Mouse (Mus musculus) hindbrain, embryonic 11.5 days (tissue): ENCODE measurements at regions not wholly inside any gene's neighbourhood (a gene's known extent, or its start where the extent isn't known, plus 50 kb on each side); places are given as distances from the start of the nearest gene placed in this dataset.

Experiments
- ATAC-seq: fragments of 200-750 bp; cut with Nextera tagmentation; 2 replicates; pipeline ENCODE4 v1.8.0; 2017; ENCODE audit warnings: mild to moderate bottlenecking, moderate TSS enrichment, moderate library complexity; ENCODE audit not compliant: low FRiP score
- DNase-seq: peaks from one replicate; pipeline ENCODE4 v3.0.0-alpha.2; 2015; ENCODE audit warnings: low spot score
- H3K27ac ChIP-seq: fragments of 300-500 bp; sonication (generic); 2 replicates; pipeline ENCODE4 v1.5.1; 2014; ENCODE audit warnings: mild to moderate bottlenecking, low read depth, low read length
- H3K27me3 ChIP-seq: fragments of 300-500 bp; sonication (generic); 2 replicates; pipeline ENCODE4 v1.6.1; 2014; ENCODE audit warnings: mild to moderate bottlenecking, low read length, moderate library complexity, mixed read lengths; ENCODE audit not compliant: control insufficient read depth, insufficient read depth
- H3K36me3 ChIP-seq: fragments of 300-500 bp; sonication (generic); 2 replicates; pipeline ENCODE4 v1.6.1; 2014; ENCODE audit warnings: mild to moderate bottlenecking, low read length, moderate library complexity, mixed read lengths; ENCODE audit not compliant: control insufficient read depth, insufficient read depth
- H3K4me1 ChIP-seq: fragments of 300-500 bp; sonication (generic); replicated peaks from 2 replicates; pipeline ENCODE4 v1.6.1; 2014; ENCODE audit warnings: low read length, mixed read lengths; ENCODE audit not compliant: control insufficient read depth, insufficient read depth
- H3K4me2 ChIP-seq: fragments of 300-500 bp; sonication (generic); replicated peaks from 2 replicates; pipeline ENCODE4 v1.6.1; 2014; ENCODE audit warnings: mild to moderate bottlenecking, low read depth, low read length
- H3K4me3 ChIP-seq: fragments of 300-500 bp; sonication (generic); 2 replicates; pipeline ENCODE4 v1.5.1; 2014; ENCODE audit warnings: low read depth, low read length
- H3K9ac ChIP-seq: fragments of 300-500 bp; sonication (generic); 2 replicates; pipeline ENCODE4 v1.6.1; 2014; ENCODE audit warnings: low read depth, low read length
- H3K9me3 ChIP-seq: fragments of 300-500 bp; sonication (generic); 2 replicates; pipeline ENCODE4 v1.6.1; 2016; ENCODE audit warnings: low read length; ENCODE audit not compliant: control insufficient read depth
- WGBS: fragments of 180-500 bp; shearing (Covaris S2); extraction: QIAGEN DNeasy Blood & Tissue Kit; methylation state at CpG from one replicate; pipeline ENCODE4 v1.1.7; 2014; 5-methylcytosine and 5-hydroxymethylcytosine counted together

DNA sequence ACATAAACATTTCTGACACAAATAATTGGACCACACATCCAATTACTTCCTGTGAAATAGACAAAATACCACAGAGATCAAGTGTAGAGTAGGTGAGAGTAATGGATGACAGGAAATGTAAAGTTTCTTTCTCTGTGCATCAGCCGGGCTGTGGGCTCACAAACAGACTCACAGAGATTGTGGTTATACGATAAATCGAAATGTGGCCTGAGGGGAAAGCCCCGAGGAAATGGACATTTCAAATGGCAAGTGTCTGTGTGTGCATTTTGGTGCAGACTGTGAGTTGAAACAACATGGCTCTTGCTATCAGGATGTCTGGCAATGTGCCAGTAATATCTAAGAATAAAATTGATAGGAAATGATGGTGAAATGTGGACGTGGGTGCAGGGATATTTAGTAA, 234.8 kb upstream of the Meis1 start:
- ATAC-seq (no peak), DNase-seq (no peak)
- H3K9ac ChIP-seq: no peak overlapping the region
- H3K4me2 ChIP-seq: no peak overlapping the region
- WGBS: 81% methylated on average over 5 of the region's 5 CpGs
- no peaks in the 10 kb centered on the region for H3K9me3 ChIP-seq
- H3K4me1 ChIP-seq: no peaks in the 10 kb centered on the region
- H3K4me3 ChIP-seq: no peak overlapping the region
- no peaks in the 10 kb centered on the region for H3K27me3 ChIP-seq
- no peaks in the 10 kb centered on the region for H3K36me3 ChIP-seq
- no peak overlapping the region for H3K27ac ChIP-seq

DNA sequence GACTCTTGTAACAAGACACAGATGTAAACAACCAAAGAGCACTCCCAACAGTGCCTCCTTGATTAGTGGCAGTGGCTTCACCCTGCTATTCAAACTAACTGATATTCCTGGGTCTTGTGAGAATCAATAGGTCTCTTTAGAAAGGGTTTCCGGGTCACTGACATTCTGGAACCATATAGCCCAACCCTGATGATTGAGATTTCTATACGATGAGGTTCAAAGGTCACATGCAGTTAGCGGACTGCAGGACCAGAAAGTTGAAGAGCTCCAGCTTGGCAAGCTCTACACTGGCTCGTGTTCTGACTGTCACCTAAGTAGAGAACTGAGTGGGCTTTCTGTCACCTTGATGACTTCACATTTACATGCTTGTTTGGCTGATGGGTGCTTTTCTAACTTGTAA, 235.4 kb upstream of the Meis1 start:
- ATAC-seq (no peak), DNase-seq (no peak)
- no peaks in the 10 kb centered on the region for H3K9me3 ChIP-seq
- H3K4me1 ChIP-seq: no peaks in the 10 kb centered on the region
- H3K27me3 ChIP-seq: no peaks in the 10 kb centered on the region
- H3K27ac ChIP-seq: no peak overlapping the region
- H3K4me3 ChIP-seq: no peak overlapping the region
- H3K36me3 ChIP-seq: no peaks in the 10 kb centered on the region
- no peak overlapping the region for H3K4me2 ChIP-seq
- no peak overlapping the region for H3K9ac ChIP-seq
- 29% methylated on average over 4 of the region's 4 CpGs for WGBS

DNA sequence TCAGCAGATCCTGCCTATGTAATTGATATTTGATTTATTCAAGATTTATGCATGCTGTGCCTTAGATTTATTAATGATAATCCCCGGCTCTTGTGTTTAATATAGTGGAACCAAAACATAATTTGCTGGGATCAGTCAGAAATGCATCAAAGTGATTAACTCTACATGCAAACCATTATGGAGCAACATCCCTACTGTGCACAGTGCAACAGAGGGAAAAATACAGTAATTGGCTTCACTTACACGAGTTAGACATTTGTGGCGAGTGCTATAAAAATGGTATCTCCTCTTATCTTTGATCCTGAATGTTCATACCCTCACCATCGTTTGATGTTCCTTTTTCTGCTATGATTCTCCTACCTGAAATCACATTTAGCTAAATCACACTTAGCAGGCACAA, 238.8 kb upstream of the Meis1 start:
- Histone ChIP-seq H3K4me1 (no peaks in the 10 kb centered on the region), H3K27me3 (no peaks in the 10 kb centered on the region), H3K4me2 (no peak overlapping the region), H3K9me3 (no peaks in the 10 kb centered on the region), H3K4me3 (no peak overlapping the region), H3K9ac (no peak overlapping the region), H3K27ac (no peak overlapping the region), H3K36me3 (no peaks in the 10 kb centered on the region)
- WGBS: 81% methylated on average over 4 of the region's 4 CpGs
- no peak for ATAC-seq
- DNase-seq: no peak

DNA sequence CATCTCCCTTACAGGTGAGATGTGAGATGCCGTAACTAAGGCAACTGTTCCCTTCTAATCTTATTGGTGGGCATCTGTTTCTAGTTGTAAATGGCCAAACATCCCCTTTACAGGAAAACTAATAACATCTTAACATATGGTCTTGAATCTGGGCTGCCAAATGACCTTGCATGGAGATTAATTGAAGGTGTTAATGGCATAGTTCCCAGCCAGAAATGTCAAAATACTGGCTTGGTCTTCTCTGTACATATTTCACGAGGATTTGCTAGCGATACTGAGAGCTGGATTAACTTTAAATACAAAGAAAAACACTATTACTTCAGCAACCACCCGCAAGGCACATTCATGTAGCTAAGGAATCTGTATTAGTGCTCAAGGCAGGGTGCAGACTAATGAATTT, 244.0 kb upstream of the Meis1 start:
- ATAC-seq: no peak
- Histone ChIP-seq H3K9ac (no peak overlapping the region), H3K4me2 (no peak overlapping the region), H3K4me3 (no peak overlapping the region), H3K4me1 (no peaks in the 10 kb centered on the region), H3K27ac (no peak overlapping the region), H3K9me3 (no peaks in the 10 kb centered on the region), H3K27me3 (no peaks in the 10 kb centered on the region), H3K36me3 (no peaks in the 10 kb centered on the region)
- DNase-seq: no peak
- 83% methylated on average over 4 of the region's 4 CpGs for WGBS

DNA sequence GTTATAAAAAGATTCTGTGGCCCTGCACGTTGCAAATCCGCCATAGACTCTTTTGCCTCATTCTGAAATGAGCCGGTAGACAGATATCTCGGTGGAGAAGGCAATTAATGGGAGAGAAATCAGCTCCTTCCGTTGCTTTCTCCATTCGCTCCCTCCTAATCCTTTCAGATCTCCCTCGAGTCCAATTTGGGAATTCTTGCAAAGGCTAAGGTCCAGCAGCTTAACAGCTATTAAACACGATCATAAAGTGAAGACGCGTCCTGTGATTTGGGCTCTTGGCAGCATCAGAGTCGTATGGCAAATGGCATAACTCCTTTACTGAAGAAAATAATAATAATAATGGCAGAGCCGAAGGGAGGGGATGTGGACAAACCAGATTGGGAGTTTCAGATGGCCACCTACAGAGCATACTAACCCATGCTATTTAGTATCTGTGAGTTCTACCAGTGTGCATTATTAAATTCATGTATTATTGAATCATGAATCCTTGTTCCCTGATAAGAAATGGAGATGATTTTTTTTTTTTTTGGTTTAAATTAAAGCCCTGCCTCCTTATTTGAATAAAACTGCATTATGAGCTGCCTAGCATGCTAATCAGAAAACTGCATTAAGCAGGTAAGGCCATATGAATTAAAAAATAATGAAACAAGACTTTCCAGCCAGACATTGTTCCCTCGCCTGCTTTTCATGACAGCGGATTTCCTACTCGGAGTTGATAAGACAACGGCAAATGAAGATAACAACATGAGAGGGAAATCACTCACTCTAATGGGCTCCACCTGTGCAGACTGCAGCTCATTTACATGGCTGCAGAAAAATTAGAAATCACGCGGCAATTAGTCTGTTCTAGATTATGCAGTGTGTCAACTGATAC, 246.2 kb upstream of the Meis1 start:
- Histone ChIP-seq H3K27me3 (no peaks in the 10 kb centered on the region), H3K9me3 (no peaks in the 10 kb centered on the region), H3K27ac (no peak overlapping the region), H3K4me2 (no peak overlapping the region), H3K9ac (no peak overlapping the region), H3K36me3 (no peaks in the 10 kb centered on the region), H3K4me1 (no peaks in the 10 kb centered on the region), H3K4me3 (no peak overlapping the region)
- 86% methylated on average over 18 of the region's 18 CpGs for WGBS
- DNase-seq (no peak), ATAC-seq (no peak)

DNA sequence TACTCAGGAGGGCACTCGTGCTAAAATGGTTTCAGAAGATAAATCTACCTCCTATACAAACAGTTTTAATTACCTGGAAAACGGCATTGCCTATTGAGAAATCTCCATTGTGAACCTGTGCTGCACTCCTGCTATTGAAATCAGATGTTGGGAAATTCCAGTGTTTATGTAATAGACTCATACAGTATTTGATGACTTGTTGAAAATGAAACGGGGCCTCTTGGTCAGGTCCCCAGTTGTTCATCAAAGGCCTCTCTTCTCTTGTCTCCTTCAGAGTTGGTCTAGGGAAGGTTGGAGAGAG, 246.8 kb upstream of the Meis1 start:
- DNase-seq: no peak
- ATAC-seq: no peak
- Histone ChIP-seq H3K4me1 (no peaks in the 10 kb centered on the region), H3K4me2 (no peak overlapping the region), H3K36me3 (no peaks in the 10 kb centered on the region), H3K4me3 (no peak overlapping the region), H3K27ac (no peak overlapping the region), H3K9me3 (no peaks in the 10 kb centered on the region), H3K27me3 (no peaks in the 10 kb centered on the region), H3K9ac (no peak overlapping the region)
- 80% methylated on average over 3 of the region's 3 CpGs for WGBS

DNA sequence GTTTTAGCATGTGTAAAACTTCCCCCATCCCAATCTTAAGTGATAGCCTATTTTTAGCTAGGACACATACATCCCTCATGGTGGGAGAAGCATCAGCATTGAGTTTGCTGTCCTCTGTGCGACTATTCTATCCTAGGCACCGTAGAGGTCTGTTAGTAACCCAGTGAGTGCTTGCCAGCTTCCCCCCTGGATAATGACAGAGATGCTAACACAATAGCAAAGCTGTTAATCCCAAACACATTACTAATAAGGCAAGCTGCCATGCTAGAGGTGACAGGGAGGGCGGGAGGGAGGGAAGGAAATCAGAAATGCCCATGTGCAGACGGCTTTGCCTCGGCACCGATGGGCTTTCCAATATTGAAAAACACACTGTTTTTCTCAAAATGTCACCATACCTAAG, 272.2 kb upstream of the Meis1 start:
- DNase-seq (no peak), ATAC-seq (no peak)
- H3K4me2 ChIP-seq: no peak overlapping the region
- no peak overlapping the region for H3K4me3 ChIP-seq
- no peaks in the 10 kb centered on the region for H3K4me1 ChIP-seq
- no peak overlapping the region for H3K27ac ChIP-seq
- WGBS: 86% methylated on average over 6 of the region's 6 CpGs
- no peaks in the 10 kb centered on the region for H3K27me3 ChIP-seq
- H3K36me3 ChIP-seq: no peaks in the 10 kb centered on the region
- no peaks in the 10 kb centered on the region for H3K9me3 ChIP-seq
- H3K9ac ChIP-seq: no peak overlapping the region

DNA sequence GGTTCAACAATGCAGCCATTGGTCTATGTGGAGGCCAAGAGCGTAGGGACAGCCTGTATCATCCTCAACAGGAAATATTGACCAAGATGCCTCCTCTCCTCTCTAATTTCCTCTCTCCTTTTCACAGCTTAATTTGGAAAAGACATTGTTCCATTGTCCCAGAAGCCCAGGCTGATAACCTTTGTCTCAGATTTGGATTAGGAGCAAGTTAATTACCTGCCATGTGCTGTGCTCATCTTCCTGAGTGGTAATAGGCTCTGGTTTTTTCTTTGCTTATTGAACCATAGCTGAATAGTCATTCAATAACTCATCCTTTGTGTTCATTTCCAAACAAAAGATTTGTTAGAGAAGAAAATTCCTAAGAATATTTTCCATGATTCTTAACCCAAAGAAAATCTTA, 280.6 kb upstream of the Meis1 start:
- no peaks in the 10 kb centered on the region for H3K9me3 ChIP-seq
- 93% methylated on average over 1 of the region's 1 CpGs for WGBS
- H3K36me3 ChIP-seq: no peaks in the 10 kb centered on the region
- no peaks in the 10 kb centered on the region for H3K27me3 ChIP-seq
- DNase-seq: no peak
- no peak overlapping the region for H3K9ac ChIP-seq
- H3K27ac ChIP-seq: no peak overlapping the region
- no peak overlapping the region for H3K4me2 ChIP-seq
- H3K4me1 ChIP-seq: no peaks in the 10 kb centered on the region
- no peak for ATAC-seq
- no peak overlapping the region for H3K4me3 ChIP-seq

DNA sequence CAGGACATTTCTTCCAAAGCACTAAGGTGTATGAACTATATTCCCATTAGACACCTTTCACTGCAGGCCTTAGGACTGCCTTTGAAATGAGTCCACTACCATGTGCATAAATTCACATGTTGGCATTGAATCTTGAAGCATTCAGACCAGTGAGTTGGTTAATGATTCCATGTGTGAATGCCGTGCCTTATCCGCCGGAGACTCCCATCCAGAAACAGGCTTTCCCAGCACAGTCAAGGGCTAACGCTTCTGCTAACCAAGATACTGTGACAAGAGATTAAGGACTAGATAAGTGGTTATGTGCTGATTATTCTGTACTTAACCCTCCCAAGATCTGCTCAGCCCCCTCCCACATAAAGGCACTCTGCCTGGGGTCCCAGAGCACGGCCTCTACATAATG, 287.9 kb upstream of the Meis1 start:
- Histone ChIP-seq H3K27ac (no peak overlapping the region), H3K27me3 (no peaks in the 10 kb centered on the region), H3K9me3 (no peaks in the 10 kb centered on the region), H3K4me2 (no peak overlapping the region), H3K4me1 (no peaks in the 10 kb centered on the region), H3K9ac (no peak overlapping the region), H3K36me3 (no peaks in the 10 kb centered on the region), H3K4me3 (no peak overlapping the region)
- WGBS: 93% methylated on average over 5 of the region's 5 CpGs
- DNase-seq (no peak), ATAC-seq (no peak)
